Mouse (Mus musculus) MEL (cell line): ENCODE measurements around the gene Cdkal1.

ENCODE experiments used
- CTCF ChIP-seq, 3 experiments: IDR thresholded peaks in 2 of 3; conservative IDR thresholded peaks in 1 of 3; 2 replicates each; pipeline ENCODE4 v1.5.1; 2011 to 2012; ENCODE audit warnings: low read length in 3 of 3, low read depth in 2 of 3, mild to moderate bottlenecking in 2 of 3, improper control_type of control experiment in 1 of 3, inconsistent platforms in 1 of 3, mixed read lengths in 1 of 3, moderate library complexity in 1 of 3; ENCODE audit not compliant: control insufficient read depth in 1 of 3, insufficient read depth in 1 of 3, poor library complexity in 1 of 3, severe bottlenecking in 1 of 3
- EP300 ChIP-seq, 2 experiments: IDR thresholded peaks; 2 replicates each; pipeline ENCODE4 v1.6.1; 2011; ENCODE audit warnings: improper control_type of control experiment in 2 of 2, low read length in 2 of 2, low read depth in 1 of 2, mild to moderate bottlenecking in 1 of 2
- MAFK ChIP-seq: IDR thresholded peaks from 2 replicates; pipeline ENCODE4 v1.6.1; 2011; ENCODE audit warnings: low read depth, mild to moderate bottlenecking, low read length, improper control_type of control experiment, borderline replicate concordance
- MAX ChIP-seq: IDR thresholded peaks from 2 replicates; pipeline ENCODE4 v1.6.1; 2011; ENCODE audit warnings: low read length, improper control_type of control experiment
- TCF12 ChIP-seq: IDR thresholded peaks from 2 replicates; pipeline ENCODE4 v1.6.1; 2014; ENCODE audit warnings: low read depth, mild to moderate bottlenecking, inconsistent platforms, low read length, improper control_type of control experiment, moderate library complexity
- USF1 ChIP-seq: IDR thresholded peaks from 2 replicates; pipeline ENCODE4 v1.6.1; 2014; ENCODE audit warnings: low read depth, mild to moderate bottlenecking, inconsistent platforms, low read length, improper control_type of control experiment, moderate library complexity

- TF ChIP-seq TCF12 (no peak), EP300 (IDR thresholded peaks at IDR 0.05; ENCODE audit: low read depth in 1 of 2, low read length in 2 of 2) (no peak), MAX (no peak), MAFK (no peak), USF1 (no peak), CTCF (IDR thresholded peaks at IDR 0.05 in 2 of 3, conservative IDR thresholded peaks at IDR 0.05 in 1 of 3; ENCODE audit: control insufficient read depth in 1 of 3, insufficient read depth in 1 of 3, low read depth in 2 of 3, low read length in 3 of 3, poor library complexity in 1 of 3, severe bottlenecking in 1 of 3) (no peak)
These were observed 418.4 kb downstream of the Cdkal1 start for GRCm38 (mm10) chr13:29437067-29437466.
